Mouse (Mus musculus) cerebellum, adult 11 months (tissue): ENCODE measurements at regions not wholly inside any gene's neighbourhood (a gene's known extent, or its start where the extent isn't known, plus 50 kb on each side); places are given as distances from the start of the nearest gene placed in this dataset.
"Not testable (repeated sequence)": the region's sequence is repeated elsewhere in the genome, so short reads cannot be mapped to it uniquely, and the experiment has no call there.

Experiments
- DNase-seq: peaks from one replicate; pipeline ENCODE4 v3.0.0; 2022

- DNase-seq, result no peak
Observed at GRCm38 (mm10) chr4:105658581-105658980, 131.1 kb upstream of the Gm12728 start.

- no peak for DNase-seq
Observed at GRCm38 (mm10) chr4:105676690-105677089, 113.0 kb upstream of the Gm12728 start.

GRCm38 (mm10) chr4:105690716-105691115 is 99.0 kb upstream of the Gm12728 start:
- DNase-seq, result no peak

- DNase-seq, result no peak
Observed at GRCm38 (mm10) chr4:105692380-105692779, 97.3 kb upstream of the Gm12728 start.

GRCm38 (mm10) chr4:105695895-105696294 is 93.8 kb upstream of the Gm12728 start:
- no peak for DNase-seq

GRCm38 (mm10) chr4:105697123-105697522 is 92.5 kb upstream of the Gm12728 start:
- DNase-seq, result no peak

- no peak for DNase-seq
Observed at GRCm38 (mm10) chr4:105702036-105702435, 87.6 kb upstream of the Gm12728 start.

- no peak for DNase-seq
Observed at GRCm38 (mm10) chr4:105703408-105703807, 86.3 kb upstream of the Gm12728 start.

GRCm38 (mm10) chr4:105704271-105704670 is 85.4 kb upstream of the Gm12728 start:
- no peak for DNase-seq

GRCm38 (mm10) chr4:105705996-105706395 is 83.7 kb upstream of the Gm12728 start:
- DNase-seq, result no peak

- no peak for DNase-seq
Observed at GRCm38 (mm10) chr4:105708080-105708796, 81.4 kb upstream of the Gm12728 start.

- peak; percentile 0 for DNase-seq
Observed at GRCm38 (mm10) chr4:105713956-105714355, 75.7 kb upstream of the Gm12728 start.

- DNase-seq, result no peak
Observed at GRCm38 (mm10) chr4:105718080-105718479, 71.6 kb upstream of the Gm12728 start.

- DNase-seq, result no peak
Observed at GRCm38 (mm10) chr4:105728696-105729095, 61.0 kb upstream of the Gm12728 start.

- no peak for DNase-seq
Observed at GRCm38 (mm10) chr4:105730900-105731299, 58.8 kb upstream of the Gm12728 start.

- DNase-seq, result not testable (repeated sequence)
Observed at GRCm38 (mm10) chr4:105735116-105735515, 54.6 kb upstream of the Gm12728 start.
